Mouse (Mus musculus) adrenal gland, adult 2 months (tissue): ENCODE measurements around the gene Rap2b. TPM values are rescaled to one million over a fixed set of nuclear protein-coding genes. Genes with fewer than 3 reads are reported as not detected.
A peak's percentile ranks its signal among the peaks of the same experiment; 100 is the strongest.

Source experiments
- DNase-seq: peaks from one replicate; pipeline ENCODE4 v3.0.0; 2021
- long read RNA-seq: library from polyadenylated mRNA; stranded (forward); transcript quantifications from one replicate; pipeline ENCODE4 v2.0.0, GENCODE M21; 2021
- polyA plus RNA-seq: library from polyadenylated mRNA; depleted of rRNA; stranded (reverse); fragments of >200 nt; gene quantifications from 2 replicates; pipeline ENCODE4 v1.2.3, GENCODE M21; 2012; rRNA removed
- total RNA-seq, 2 experiments: library from RNA; stranded (reverse); gene quantifications; 2 replicates each; pipeline ENCODE4 v1.2.3; 2021

Gene Rap2b
- total RNA-seq (1 to 10 TPM; 2.7 to 5.0 TPM), polyA plus RNA-seq (4.2 and 6.4 TPM in 2 replicates)
- long read RNA-seq, full-length matches to known transcripts, result 2 of 2 reads
- long read RNA-seq, partial matches to known transcripts, result 0 of 2 reads
- long read RNA-seq, other reads (novel, unspliced or antisense), result 0 of 2 reads

- no peak for DNase-seq
These were observed at the start of gene Rap2b for GRCm38 (mm10) chr3:61361338-61361737. Rap2b (plus strand) TSS chr3:61361638.

GRCm38 (mm10) chr3:61315002-61315401, 46.4 kb upstream of the Rap2b start:
- no peak for DNase-seq

- no peak for DNase-seq
These were observed 41.4 kb upstream of the Rap2b start for GRCm38 (mm10) chr3:61320031-61320430.

- DNase-seq, result no peak
These were observed 39.8 kb upstream of the Rap2b start for GRCm38 (mm10) chr3:61321632-61322031.

GRCm38 (mm10) chr3:61336205-61336604, 25.2 kb upstream of the Rap2b start:
- DNase-seq, result no peak

GRCm38 (mm10) chr3:61337230-61337629, 24.2 kb upstream of the Rap2b start:
- no peak for DNase-seq

GRCm38 (mm10) chr3:61340321-61340720, 21.1 kb upstream of the Rap2b start:
- no peak for DNase-seq

GRCm38 (mm10) chr3:61344031-61344430, 17.4 kb upstream of the Rap2b start:
- DNase-seq, result no peak

- DNase-seq, result no peak
These were observed 15.8 kb upstream of the Rap2b start for GRCm38 (mm10) chr3:61345636-61346035.

- DNase-seq, result no peak
These were observed 13.3 kb upstream of the Rap2b start for GRCm38 (mm10) chr3:61348036-61348614.

GRCm38 (mm10) chr3:61349433-61349832, 12.0 kb upstream of the Rap2b start:
- no peak for DNase-seq

- no peak for DNase-seq
These were observed 6.0 kb upstream of the Rap2b start for GRCm38 (mm10) chr3:61355464-61355863.

- DNase-seq, result no peak
These were observed 3.3 kb upstream of the Rap2b start for GRCm38 (mm10) chr3:61358107-61358506.

- DNase-seq, result no peak
These were observed 2.6 kb upstream of the Rap2b start for GRCm38 (mm10) chr3:61358756-61359293.

GRCm38 (mm10) chr3:61362821-61363160, 1.4 kb downstream of the Rap2b start:
- no peak for DNase-seq

GRCm38 (mm10) chr3:61363161-61363988, 1.9 kb downstream of the Rap2b start:
- DNase-seq, result peak; percentile 92

GRCm38 (mm10) chr3:61363989-61364660, 2.7 kb downstream of the Rap2b start:
- peak; percentile 97 for DNase-seq

GRCm38 (mm10) chr3:61364661-61364977, 3.2 kb downstream of the Rap2b start:
- DNase-seq, result no peak

GRCm38 (mm10) chr3:61364978-61365778, 3.7 kb downstream of the Rap2b start:
- DNase-seq, result peak; percentile 64

GRCm38 (mm10) chr3:61365779-61366373, 4.4 kb downstream of the Rap2b start, which contains the start of gene B430305J03Rik:
B430305J03Rik (minus strand) TSS chr3:61365951.
- no peak for DNase-seq

GRCm38 (mm10) chr3:61368446-61368845, 7.0 kb downstream of the Rap2b start:
- DNase-seq, result no peak
